Mouse (Mus musculus) embryonic fibroblast, embryonic 13.5 days (primary cell): ENCODE data around the gene Cd207.

Experiments
- CTCF ChIP-seq: IDR thresholded peaks from 2 replicates; pipeline ENCODE4 v1.5.1; 2011; ENCODE audit warnings: mild to moderate bottlenecking, control low read depth, low read length, moderate library complexity, borderline replicate concordance; ENCODE audit not compliant: insufficient read depth
- POLR2A ChIP-seq: IDR thresholded peaks from 2 replicates; pipeline ENCODE4 v1.6.1; 2011; ENCODE audit warnings: low read depth, mild to moderate bottlenecking, control low read depth, low read length, moderate library complexity

DNA sequence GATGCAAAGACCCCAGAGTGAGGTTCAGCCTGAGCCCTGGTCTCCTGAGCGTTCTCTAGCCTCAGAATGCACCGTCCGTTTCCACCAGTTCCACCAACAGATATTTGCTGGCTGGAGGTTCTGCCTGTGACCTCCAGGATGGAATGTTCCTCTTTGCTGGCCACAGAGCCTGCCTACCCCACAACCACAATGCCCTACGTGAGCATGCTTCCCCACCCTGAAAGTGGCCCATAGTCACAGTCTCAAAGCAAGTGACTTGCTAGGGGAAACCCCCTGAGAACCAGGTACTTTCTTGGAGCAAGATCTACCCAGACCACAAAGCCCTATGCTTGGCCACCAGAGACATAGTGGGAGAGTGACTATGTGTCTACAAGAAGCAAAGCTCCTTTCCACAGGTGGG is 11.7 kb upstream of the Cd207 start:
- TF ChIP-seq POLR2A (no peak), CTCF (no peak)
